Mouse (Mus musculus): Measurements from ENCODE around the gene Ubn2. TPM values are rescaled to one million over a fixed set of nuclear protein-coding genes. Genes with fewer than 3 reads are reported as not detected.
A peak's percentile ranks its signal among the peaks of the same experiment; 100 is the strongest.

Ubn2 gene
- total and polyA plus RNA-seq, 3 experiments, result 12.1 to 39.4 (median 16.0) TPM

- TF ChIP-seq NELFE (IDR thresholded peaks at IDR 0.05; ENCODE audit: low read depth, low read length) (peak; percentile 89), HCFC1 (IDR thresholded peaks at IDR 0.05; ENCODE audit: low read depth, low read length) (peak; percentile 78), POLR2AphosphoS5 (IDR thresholded peaks at IDR 0.05; ENCODE audit: borderline replicate concordance, low read depth, low read length) (no peak), ELF1 (IDR thresholded peaks at IDR 0.05; ENCODE audit: low read depth, low read length) (peak; percentile 53; the same call in 1 of the 2 replicates), MAX (IDR thresholded peaks at IDR 0.05; ENCODE audit: low read length) (peak; percentile 79), CTCF (IDR thresholded peaks at IDR 0.05 in 2 of 3, conservative IDR thresholded peaks at IDR 0.05 in 1 of 3; ENCODE audit: control insufficient read depth in 1 of 3, insufficient read depth in 1 of 3, low read depth in 2 of 3, low read length in 3 of 3, poor library complexity in 1 of 3, severe bottlenecking in 1 of 3) (peak; percentile 75 to 99 (median 94)), JUND (IDR thresholded peaks at IDR 0.05; ENCODE audit: low read depth, low read length) (no peak), CHD2 (IDR thresholded peaks at IDR 0.05; ENCODE audit: low read length) (no peak), ZKSCAN1 (IDR thresholded peaks at IDR 0.05; ENCODE audit: low read depth, low read length) (no peak), SMC3 (IDR thresholded peaks at IDR 0.05; ENCODE audit: low read depth, low read length) (peak; percentile 70), RCOR1 (IDR thresholded peaks at IDR 0.05; ENCODE audit: low read depth, low read length) (no peak), TCF12 (IDR thresholded peaks at IDR 0.05; ENCODE audit: low read depth, low read length) (peak; percentile 73), NRF1 (IDR thresholded peaks at IDR 0.05; ENCODE audit: insufficient read depth, low read depth, low read length, poor library complexity, severe bottlenecking) (peak; percentile 36; the same call in 1 of the 2 replicates)
Measured at GRCm38 (mm10) chr6:38534640-38535365, 101.1 kb downstream of the Ubn2 start (continued).

- no peak for TF ChIP-seq MEF2A (IDR thresholded peaks at IDR 0.05; ENCODE audit: extremely low read depth, insufficient replicate concordance, low read depth, low read length, poor library complexity, severe bottlenecking)
- TF ChIP-seq EP300 (IDR thresholded peaks at IDR 0.05; ENCODE audit: low read depth in 1 of 2, low read length in 2 of 2), result peak in 1 of 2 experiments; percentile 7; a peak in 1 of 4 replicates
- TF ChIP-seq MAX (IDR thresholded peaks at IDR 0.05; ENCODE audit: low read length), result peak; percentile 52; the same call in 1 of the 2 replicates
- no peak for TF ChIP-seq ZC3H11A (IDR thresholded peaks at IDR 0.05; ENCODE audit: low read depth, low read length)
- peak; percentile 73; the same call in 1 of the 2 replicates for TF ChIP-seq MYC (IDR thresholded peaks at IDR 0.05; ENCODE audit: low read depth, low read length)
- 0 out of 2 replicates have a peak, but pooled peaks have one; percentile 38 for TF ChIP-seq E2F4 (IDR thresholded peaks at IDR 0.05; ENCODE audit: borderline replicate concordance, low read depth, low read length)
- peak; percentile 82 for TF ChIP-seq MXI1 (IDR thresholded peaks at IDR 0.05; ENCODE audit: low read depth, low read length)
- TF ChIP-seq NRF1 (IDR thresholded peaks at IDR 0.05; ENCODE audit: insufficient read depth, low read depth, low read length, poor library complexity, severe bottlenecking), result peak; percentile 53; the same call in 1 of the 2 replicates
- no peaks in the 10 kb centered on the region for H3K9me3 ChIP-seq (replicated peaks; ENCODE audit: insufficient read depth, low read length)
- no peaks in the 10 kb centered on the region for H3K27me3 ChIP-seq (ENCODE audit: control insufficient read depth in 1 of 2, insufficient read depth in 2 of 2, low read length in 2 of 2)
- H3K4me3 ChIP-seq (ENCODE audit: control insufficient read depth in 1 of 2, insufficient read depth in 1 of 2, low read depth in 2 of 2, low read length in 2 of 2), result peak overlapping the region; percentile 80 to 89
- peak overlapping the region; percentile 83 for H3K27ac ChIP-seq (ENCODE audit: control insufficient read depth, low read depth, low read length)
- H3K36me3 ChIP-seq (ENCODE audit: control insufficient read depth in 1 of 2, insufficient read depth in 2 of 2, low read length in 2 of 2), result peaks cover 0 to 12% of the 10 kb centered on the region in 2 experiments; a peak in 2 of 4 replicates
- peaks cover 9% of the 10 kb centered on the region; the same call in 1 of the 2 replicates for H3K79me2 ChIP-seq (ENCODE audit: control insufficient read depth, insufficient read depth, low read length, poor library complexity)
- peaks cover 3 to 6% of the 10 kb centered on the region in 2 experiments for H3K4me1 ChIP-seq (ENCODE audit: control insufficient read depth in 1 of 2, insufficient read depth in 2 of 2, low read length in 2 of 2)
- peak overlapping the region; percentile 95 for H3K9ac ChIP-seq (ENCODE audit: control insufficient read depth, low read depth, low read length, poor library complexity, severe bottlenecking)
- DNase-seq (ENCODE audit: low read depth, low spot score), result no peak
Measured at GRCm38 (mm10) chr6:38535366-38535690, 101.6 kb downstream of the Ubn2 start.

All from MEL (cell line).